Mouse (Mus musculus) myocyte (in vitro differentiated cells): ENCODE results near the gene Stra6.

Source experiments
- E2F4 ChIP-seq: IDR thresholded peaks from one replicate; pipeline ENCODE4 v1.6.1; 2011; ENCODE audit warnings: mild to moderate bottlenecking, control low read depth, moderate library complexity; ENCODE audit not compliant: insufficient read depth
- MAX ChIP-seq: IDR thresholded peaks from one replicate; pipeline ENCODE4 v1.6.1; 2011; ENCODE audit warnings: low read depth, mild to moderate bottlenecking, control low read depth
- POLR2A ChIP-seq: IDR thresholded peaks from one replicate; pipeline ENCODE4 v1.6.1; 2011; ENCODE audit warnings: low read depth, mild to moderate bottlenecking, control low read depth, moderate library complexity; ENCODE audit not compliant: insufficient read length
- POLR2AphosphoS2 ChIP-seq: IDR thresholded peaks from one replicate; pipeline ENCODE4 v1.6.1; 2011; ENCODE audit warnings: low read depth, control low read depth; ENCODE audit not compliant: insufficient read length
- SRF ChIP-seq: IDR thresholded peaks from one replicate; pipeline ENCODE4 v1.6.1; 2011; ENCODE audit warnings: low read depth; ENCODE audit not compliant: control insufficient read depth, insufficient read length
- TCF12 ChIP-seq: IDR thresholded peaks from one replicate; pipeline ENCODE4 v1.6.1; 2011; ENCODE audit warnings: mild to moderate bottlenecking, control low read depth; ENCODE audit not compliant: poor library complexity, insufficient read depth, severe bottlenecking

GRCm38 (mm10) chr9:58029635-58030034, 34.0 kb upstream of the Stra6 start:
- TF ChIP-seq POLR2A = no peak
- no peak for TF ChIP-seq POLR2AphosphoS2
- no peak for TF ChIP-seq E2F4
- TF ChIP-seq TCF12 = no peak
- no peak for TF ChIP-seq MAX
- no peak for TF ChIP-seq SRF
